Mouse (Mus musculus) embryonic fibroblast, embryonic 13.5 days (primary cell): ENCODE measurements around the gene Dapk1. TPM values are rescaled to one million over a fixed set of nuclear protein-coding genes. Genes with fewer than 3 reads are reported as not detected.

Experiments used
- H3K27ac ChIP-seq: 2 replicates; pipeline ENCODE4 v1.5.1; 2012; ENCODE audit warnings: low read length, control low read depth, inconsistent platforms; ENCODE audit not compliant: insufficient read depth
- H3K4me1 ChIP-seq: 2 replicates; pipeline ENCODE4 v1.6.1; 2011; ENCODE audit warnings: low read length; ENCODE audit not compliant: control insufficient read depth, insufficient read depth
- H3K4me3 ChIP-seq: 2 replicates; pipeline ENCODE4 v1.5.1; 2011; ENCODE audit warnings: mild to moderate bottlenecking, control low read depth, low read length; ENCODE audit not compliant: insufficient read depth
- CTCF ChIP-seq: IDR thresholded peaks from 2 replicates; pipeline ENCODE4 v1.5.1; 2011; ENCODE audit warnings: mild to moderate bottlenecking, control low read depth, low read length, moderate library complexity, borderline replicate concordance; ENCODE audit not compliant: insufficient read depth
- POLR2A ChIP-seq: IDR thresholded peaks from 2 replicates; pipeline ENCODE4 v1.6.1; 2011; ENCODE audit warnings: low read depth, mild to moderate bottlenecking, control low read depth, low read length, moderate library complexity
- polyA plus RNA-seq: library from polyadenylated mRNA; stranded (reverse); fragments of >200 nt; gene quantifications from 2 replicates; pipeline ENCODE4 v1.2.4, GENCODE M21; 2011; ENCODE audit warnings: low read depth; ENCODE audit not compliant: missing spikeins, insufficient read length

Gene Dapk1
- polyA plus RNA-seq, 1 experiment = 27.6 TPM

GRCm38 (mm10) chr13:60686967-60687366 lies 85.2 kb downstream of the Dapk1 start:
- TF ChIP-seq POLR2A (no peak), CTCF (no peak)
- H3K4me1 ChIP-seq = no peaks in the 10 kb centered on the region; the same call in 1 of the 2 replicates
- H3K4me3 ChIP-seq = no peak overlapping the region
- H3K27ac ChIP-seq = no peak overlapping the region

DNA sequence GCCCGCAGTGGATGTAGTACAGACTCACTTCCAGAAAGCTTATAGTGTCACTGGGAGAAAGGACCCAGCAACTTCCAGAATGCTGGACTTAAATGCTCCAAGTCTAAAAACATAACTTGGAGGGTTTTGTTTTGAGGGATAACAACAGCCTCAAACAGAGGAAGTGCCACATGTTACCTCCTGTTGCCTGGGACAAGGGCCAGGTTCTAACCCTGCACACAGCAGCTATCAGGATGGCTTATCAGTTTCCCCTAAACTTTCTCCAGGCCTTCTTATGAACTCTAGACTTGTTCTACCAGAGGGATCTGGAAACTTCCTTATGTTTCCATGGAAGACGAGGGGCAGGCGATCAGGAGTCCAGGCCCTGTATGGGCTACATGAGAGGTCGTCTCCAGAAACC lies 85.7 kb downstream of the Dapk1 start:
- TF ChIP-seq CTCF = no peak
- TF ChIP-seq POLR2A = no peak

DNA sequence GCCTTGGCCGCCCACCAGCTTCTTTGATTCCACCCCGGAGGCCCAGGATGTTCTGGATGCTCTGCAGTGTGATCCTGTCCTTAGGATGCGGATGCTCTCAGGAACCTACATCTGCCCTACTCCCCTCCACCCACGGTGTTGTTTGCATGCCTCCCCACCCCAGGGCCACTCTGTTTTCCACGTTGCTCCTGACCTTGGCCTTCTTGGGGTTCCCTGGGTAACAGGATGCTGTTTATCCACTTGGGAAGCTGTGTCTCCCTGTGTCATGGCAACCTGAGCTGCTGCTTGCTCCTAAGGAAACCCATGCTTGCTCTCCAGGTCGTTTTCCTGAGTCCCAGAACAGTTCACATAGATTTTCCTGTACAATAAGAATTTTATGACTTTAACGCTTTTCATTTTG lies 86.1 kb downstream of the Dapk1 start:
- no peak overlapping the region for H3K4me3 ChIP-seq
- H3K4me1 ChIP-seq = no peaks in the 10 kb centered on the region; the same call in 1 of the 2 replicates
- H3K27ac ChIP-seq = no peak overlapping the region
- TF ChIP-seq POLR2A (no peak), CTCF (no peak)

More for the DNA sequence above, 85.7 kb downstream of the Dapk1 start:
- Histone ChIP-seq H3K4me1 (no peaks in the 10 kb centered on the region; the same call in 1 of the 2 replicates), H3K4me3 (no peak overlapping the region), H3K27ac (no peak overlapping the region)

DNA sequence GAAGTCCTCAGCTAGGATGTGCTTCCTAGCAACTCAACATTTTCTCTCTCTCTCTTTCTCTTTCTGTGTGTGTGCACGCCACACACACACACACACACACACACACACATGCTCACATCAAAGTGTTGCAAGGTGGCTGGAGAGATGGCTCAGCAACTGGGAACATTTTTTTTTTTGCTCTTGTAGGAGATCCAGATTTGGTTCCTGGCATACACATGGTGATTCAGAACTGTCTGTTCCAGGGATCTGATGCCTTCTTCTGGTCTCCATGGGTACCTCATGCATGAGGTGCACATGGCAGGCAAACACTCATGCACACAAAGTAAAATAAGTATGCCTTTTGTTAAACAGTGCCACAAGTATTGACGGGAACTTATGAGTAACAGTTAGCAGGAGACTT lies 89.2 kb downstream of the Dapk1 start:
- Histone ChIP-seq H3K27ac (no peak overlapping the region), H3K4me3 (no peak overlapping the region), H3K4me1 (0 out of 2 replicates have a peak, but pooled peaks cover under 1% of the 10 kb centered on the region)
- no peak for TF ChIP-seq CTCF
- no peak for TF ChIP-seq POLR2A

DNA sequence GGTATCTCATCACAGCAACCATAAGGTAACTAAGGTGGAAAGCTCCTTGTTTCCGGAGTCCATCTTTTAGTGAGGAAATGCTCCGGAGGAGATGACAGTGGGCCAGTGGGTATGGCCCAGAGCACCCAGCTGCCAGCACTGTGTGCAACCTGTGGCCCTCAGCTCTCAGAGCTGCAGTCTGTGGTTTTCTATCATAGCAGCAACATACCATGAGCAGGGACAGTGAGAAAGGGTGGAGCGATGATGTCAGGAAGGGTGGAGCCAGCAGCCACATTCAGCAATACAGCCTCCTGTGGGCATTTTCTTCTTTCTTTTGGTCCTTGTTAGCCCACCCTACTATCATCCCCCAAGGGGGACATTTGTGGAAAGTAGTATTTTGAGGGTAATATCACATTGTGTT lies 90.2 kb downstream of the Dapk1 start:
- no peak for TF ChIP-seq CTCF
- no peak for TF ChIP-seq POLR2A
- H3K27ac ChIP-seq = no peak overlapping the region
- 0 out of 2 replicates have a peak, but pooled peaks cover 2% of the 10 kb centered on the region for H3K4me1 ChIP-seq
- H3K4me3 ChIP-seq = no peak overlapping the region

GRCm38 (mm10) chr13:60695186-60695980 lies 93.6 kb downstream of the Dapk1 start:
- Histone ChIP-seq H3K27ac (peak overlapping the region; percentile 38), H3K4me1 (0 out of 2 replicates have a peak, but pooled peaks cover 2% of the 10 kb centered on the region), H3K4me3 (no peak overlapping the region)
- no peak for TF ChIP-seq POLR2A

- H3K27ac ChIP-seq = no peak overlapping the region
- TF ChIP-seq CTCF = no peak
- TF ChIP-seq POLR2A = no peak
- no peak overlapping the region for H3K4me3 ChIP-seq
- H3K4me1 ChIP-seq = 0 out of 2 replicates have a peak, but pooled peaks cover 2% of the 10 kb centered on the region
Observed at GRCm38 (mm10) chr13:60696323-60696722, 94.6 kb downstream of the Dapk1 start.

- Histone ChIP-seq H3K27ac (no peak overlapping the region), H3K4me1 (0 out of 2 replicates have a peak, but pooled peaks cover 2% of the 10 kb centered on the region), H3K4me3 (no peak overlapping the region)
- no peak for TF ChIP-seq POLR2A
- no peak for TF ChIP-seq CTCF
Observed at GRCm38 (mm10) chr13:60696741-60697140, 95.0 kb downstream of the Dapk1 start.

DNA sequence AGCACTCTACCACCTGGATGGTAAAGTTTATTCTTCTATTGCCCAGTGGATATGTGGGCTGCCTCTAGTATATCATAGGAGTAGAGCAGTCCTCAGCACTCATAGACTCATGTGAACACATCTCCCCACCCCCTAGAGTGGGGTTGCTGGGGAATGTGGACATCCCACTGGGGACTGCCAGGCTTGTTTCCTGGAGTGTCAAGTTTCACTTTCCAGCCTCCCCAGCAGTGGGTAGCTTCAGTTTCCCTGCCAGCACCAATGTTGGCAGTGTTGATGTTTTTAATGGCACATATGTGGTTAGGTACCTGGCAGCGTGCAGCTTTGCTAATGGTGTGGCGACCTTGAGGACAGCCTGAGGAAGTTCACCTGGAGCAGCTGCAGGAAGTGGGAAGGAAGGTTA lies 96.3 kb downstream of the Dapk1 start:
- Histone ChIP-seq H3K27ac (no peak overlapping the region), H3K4me3 (no peak overlapping the region), H3K4me1 (0 out of 2 replicates have a peak, but pooled peaks cover 2% of the 10 kb centered on the region)
- TF ChIP-seq POLR2A (no peak), CTCF (no peak)

GRCm38 (mm10) chr13:60701671-60702171 lies 100.0 kb downstream of the Dapk1 start:
- H3K4me1 ChIP-seq = no peaks in the 10 kb centered on the region
- no peak overlapping the region for H3K4me3 ChIP-seq
- H3K27ac ChIP-seq = no peak overlapping the region
- TF ChIP-seq CTCF (no peak), POLR2A (no peak)
